Mouse (Mus musculus) 3134 (cell line): ENCODE results near the gene Cwc25.

Source experiments
- DNase-seq: peaks from one replicate; pipeline ENCODE4 v3.0.0-alpha.2; 2011; ENCODE audit warnings: low spot score; ENCODE audit not compliant: insufficient read length; ENCODE audit errors: extremely low read depth

Gene Cwc25

DNA sequence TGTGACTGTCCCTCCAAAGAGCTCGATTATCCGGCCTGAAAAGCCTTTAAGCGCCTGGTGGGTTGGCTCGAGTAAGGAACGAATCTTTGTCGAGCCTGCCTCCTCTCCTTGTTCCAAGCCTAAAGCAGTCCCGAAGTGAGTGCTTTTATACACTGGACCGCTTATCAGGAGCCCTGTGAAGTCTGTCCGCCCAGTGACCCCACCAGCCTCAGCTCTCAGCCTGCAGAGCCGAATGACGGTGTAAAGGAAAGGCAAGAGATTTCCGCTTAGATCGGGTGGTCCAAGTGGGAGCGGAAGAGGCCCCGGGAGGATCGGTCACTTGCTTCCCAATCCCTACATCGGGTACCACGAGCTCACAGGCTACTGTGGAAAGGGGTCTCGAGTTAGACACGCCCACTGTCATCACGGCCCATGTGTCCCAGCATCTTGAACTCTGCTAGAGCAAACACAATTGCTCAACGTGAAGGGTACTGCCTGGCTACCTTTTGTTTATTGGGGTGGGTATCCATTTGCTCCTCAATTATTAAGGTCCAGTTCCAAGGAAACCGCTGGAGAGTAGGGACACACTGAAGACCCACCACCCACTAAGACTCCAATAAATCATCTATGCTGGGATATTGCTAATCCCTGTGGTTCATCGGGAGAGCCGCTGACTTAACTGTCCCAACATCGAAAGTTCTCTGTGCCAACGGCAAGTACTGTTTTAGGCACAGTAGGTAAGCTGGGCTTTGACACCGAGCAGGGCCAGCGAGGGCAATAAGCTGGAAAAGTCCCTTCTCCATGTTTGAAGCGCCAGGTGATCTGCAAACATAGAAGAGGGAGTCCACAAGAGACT, 65.4 kb downstream of the Cwc25 start:
- no peak for DNase-seq

DNA sequence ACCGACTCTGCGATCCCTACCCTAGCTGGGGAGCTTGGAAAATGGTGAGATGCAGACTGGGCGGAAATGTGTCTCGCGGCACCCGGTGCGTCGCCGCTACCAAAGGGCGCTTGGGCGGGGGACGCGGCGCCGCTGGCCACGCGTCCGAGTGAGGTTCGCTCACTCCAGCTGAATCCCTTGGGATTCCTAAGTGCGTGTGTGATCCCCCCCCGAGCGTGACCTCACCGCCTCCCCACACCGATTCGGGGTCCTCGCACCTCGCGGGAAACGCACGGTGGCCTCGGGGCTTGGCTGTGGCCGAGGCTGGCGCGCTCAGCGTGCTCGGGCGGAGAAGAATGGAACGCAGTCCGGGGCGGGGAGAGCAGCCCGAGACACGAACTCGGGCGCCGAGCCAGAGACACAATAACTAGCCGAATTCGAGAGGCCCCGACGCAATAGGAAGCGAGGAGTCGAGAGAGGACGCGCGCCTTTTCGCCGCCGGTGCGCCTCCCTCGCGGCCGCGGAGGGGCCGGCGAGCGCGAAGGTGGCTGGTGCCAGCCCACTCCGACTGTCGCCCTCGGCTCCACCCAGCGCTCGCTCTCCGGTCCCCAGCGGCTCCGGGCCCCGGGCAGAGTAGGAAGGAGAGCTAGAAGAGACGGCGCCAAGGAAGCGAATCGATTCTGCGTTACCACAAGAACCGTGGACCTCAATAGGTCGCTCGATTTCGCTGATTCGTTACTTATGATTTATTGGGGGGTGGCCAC, 66.2 kb downstream of the Cwc25 start, which contains the start of gene Pcgf2:
Gene Pcgf2, minus strand, starts transcription at position 495 of the 743 bp plus-strand sequence.
- peak; percentile 91 for DNase-seq

DNA sequence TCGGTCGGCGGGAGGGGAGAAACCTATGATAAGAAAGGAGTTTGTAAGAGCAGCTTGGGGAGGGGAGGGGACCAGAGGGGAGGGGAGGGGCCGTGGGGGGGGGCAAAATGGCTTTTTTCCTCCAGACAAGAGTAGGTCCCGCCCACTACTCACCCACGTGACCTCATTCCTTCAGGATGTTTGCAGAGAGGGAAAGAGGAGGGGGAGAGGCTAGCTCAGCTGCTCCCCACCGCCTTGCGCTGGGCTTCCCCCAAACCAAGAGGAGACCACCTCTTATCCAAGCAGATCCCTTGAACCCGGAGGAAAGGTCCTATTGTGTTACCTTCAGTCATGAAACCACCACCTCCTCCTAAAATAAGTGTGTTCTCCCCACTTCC, 66.7 kb downstream of the Cwc25 start:
- DNase-seq: no peak

GRCm38 (mm10) chr11:97698741-97699611, 67.4 kb downstream of the Cwc25 start:
- peak; percentile 80 for DNase-seq

DNA sequence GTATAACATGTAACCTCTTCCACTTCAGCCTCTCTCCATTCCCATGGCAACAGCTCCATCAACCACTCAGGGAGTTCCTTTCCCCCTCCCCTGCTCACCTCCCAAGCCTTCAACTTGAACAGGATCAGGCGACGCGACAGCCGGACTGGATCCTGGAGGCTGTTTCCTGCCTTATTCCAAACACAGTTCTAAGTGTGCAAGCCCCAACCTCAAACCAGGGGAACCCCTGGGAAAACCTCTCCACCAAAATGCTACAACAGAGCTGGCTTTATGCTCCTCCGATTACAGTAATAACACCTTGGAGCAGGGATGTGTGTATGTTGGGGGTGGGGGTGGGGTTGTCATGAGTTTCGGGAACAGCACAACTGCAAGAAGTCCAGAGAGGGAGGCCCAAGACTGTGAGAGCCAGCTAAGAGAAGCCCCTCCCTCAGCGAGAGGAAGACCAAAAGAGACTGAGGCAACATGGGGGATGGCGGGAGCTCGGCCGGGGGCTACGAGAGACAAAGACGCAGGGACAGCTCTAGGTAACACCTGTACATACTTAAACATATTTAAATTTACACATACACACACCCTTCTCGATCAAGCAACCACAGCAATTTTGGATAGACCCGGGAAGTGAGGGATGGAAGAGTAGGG, 68.3 kb downstream of the Cwc25 start:
- no peak for DNase-seq

DNA sequence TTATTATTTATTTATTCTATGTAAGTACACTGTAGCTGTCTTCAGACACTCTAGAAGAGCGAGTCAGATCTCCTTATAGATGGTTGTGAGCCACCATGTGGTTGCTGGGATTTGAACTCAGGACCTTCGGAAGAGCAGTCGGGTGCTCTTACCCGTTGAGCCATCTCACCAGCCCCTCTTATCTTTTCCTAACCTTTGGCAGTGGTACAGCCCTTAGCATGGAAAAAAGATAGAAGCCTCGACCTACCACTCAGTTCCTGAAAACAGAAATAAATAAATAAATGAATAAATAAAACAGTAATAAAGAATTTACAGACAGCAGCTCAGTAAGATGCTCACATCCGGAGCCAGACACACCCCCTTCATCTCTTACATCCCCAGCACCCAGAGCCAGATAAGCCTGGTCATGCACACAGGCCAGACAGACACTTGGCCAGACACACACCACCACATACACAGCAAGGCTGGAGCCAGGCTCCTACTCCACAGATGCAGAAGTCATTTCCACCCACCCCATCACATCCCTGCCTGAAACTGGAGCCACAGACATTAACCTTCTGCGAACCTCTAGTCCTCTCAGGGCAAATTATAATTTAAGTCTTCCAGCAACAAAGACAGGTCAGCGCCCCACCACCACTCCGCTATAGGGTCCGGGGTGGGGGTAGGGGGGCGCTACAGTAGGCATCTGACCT, 69.0 kb downstream of the Cwc25 start:
- DNase-seq: no peak

GRCm38 (mm10) chr11:97696669-97697068, 69.7 kb downstream of the Cwc25 start:
- DNase-seq: no peak

GRCm38 (mm10) chr11:97695712-97696401, 70.5 kb downstream of the Cwc25 start:
- DNase-seq: no peak
